Mouse (Mus musculus) limb, embryonic 15.5 days (tissue): ENCODE results near the gene Usp37. TPM values are rescaled to one million over a fixed set of nuclear protein-coding genes. Genes with fewer than 3 reads are reported as not detected.

Experiments
- ATAC-seq: fragments of 200-750 bp; cut with Nextera tagmentation; 2 replicates; pipeline ENCODE4 v1.8.0; 2017; ENCODE audit warnings: low read depth, moderate TSS enrichment; ENCODE audit not compliant: insufficient number of reproducible peaks, low FRiP score, low TSS enrichment
- H3K27ac ChIP-seq: fragments of 300-500 bp; sonication (generic); 2 replicates; pipeline ENCODE4 v1.5.1; 2015; ENCODE audit warnings: moderate library complexity, mild to moderate bottlenecking, inconsistent platforms
- H3K27me3 ChIP-seq: fragments of 300-500 bp; sonication (generic); 2 replicates; pipeline ENCODE4 v1.6.1; 2015; ENCODE audit warnings: inconsistent platforms
- H3K36me3 ChIP-seq: fragments of 300-500 bp; sonication (generic); 2 replicates; pipeline ENCODE4 v1.6.1; 2015; ENCODE audit warnings: inconsistent platforms
- H3K4me1 ChIP-seq: fragments of 300-500 bp; sonication (generic); 2 replicates; pipeline ENCODE4 v1.6.1; 2015; ENCODE audit warnings: inconsistent platforms
- H3K4me2 ChIP-seq: fragments of 300-500 bp; sonication (generic); 2 replicates; pipeline ENCODE4 v1.6.1; 2015; ENCODE audit warnings: mild to moderate bottlenecking, inconsistent platforms
- H3K4me3 ChIP-seq: fragments of 300-500 bp; sonication (generic); 2 replicates; pipeline ENCODE4 v1.5.1; 2015; ENCODE audit warnings: mild to moderate bottlenecking, inconsistent platforms
- H3K9ac ChIP-seq: fragments of 300-500 bp; sonication (generic); 2 replicates; pipeline ENCODE4 v1.6.1; 2015; ENCODE audit warnings: inconsistent platforms
- H3K9me3 ChIP-seq: fragments of 300-500 bp; sonication (generic); 2 replicates; pipeline ENCODE4 v1.6.1; 2016; ENCODE audit warnings: inconsistent platforms
- WGBS: fragments of 180-500 bp; shearing (Covaris S2); methylation state at CpG from one replicate; pipeline ENCODE4 v1.1.7; 2015; 5-methylcytosine and 5-hydroxymethylcytosine counted together
- polyA plus RNA-seq: library from polyadenylated mRNA; unstranded; fragments of >200 nt; fragmentation: Nextera tagmentation; extraction: Ambion mirVana; gene quantifications from 2 replicates; pipeline ENCODE4 v1.2.1, GENCODE M21; 2015

Usp37 gene
- polyA plus RNA-seq, 1 experiment from 2014 or later: 30.5 TPM

DNA sequence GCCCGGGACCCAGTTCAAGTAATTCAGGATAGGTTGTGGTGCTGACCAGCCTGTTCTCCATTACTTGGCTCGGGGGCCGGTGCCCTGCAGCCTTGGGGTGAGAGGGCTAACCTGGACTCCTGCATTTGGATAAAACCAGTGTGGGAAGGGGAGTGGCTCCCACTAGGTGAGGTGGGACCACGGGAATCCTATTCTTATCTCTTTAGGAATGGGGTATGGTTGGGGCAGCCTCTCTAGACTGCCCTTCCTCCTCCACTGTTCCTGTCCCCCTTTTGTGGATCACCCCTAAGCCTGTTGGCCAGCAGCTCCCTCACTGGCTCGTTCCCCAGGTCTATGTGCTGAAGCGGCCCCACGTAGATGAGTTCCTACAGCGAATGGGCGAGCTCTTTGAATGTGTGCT, 149.8 kb downstream of the Usp37 start:
- no peak overlapping the region for H3K4me3 ChIP-seq
- no peak overlapping the region for H3K4me2 ChIP-seq
- ATAC-seq: no peak
- no peak overlapping the region for H3K27ac ChIP-seq
- no peaks in the 10 kb centered on the region for H3K9me3 ChIP-seq
- no peaks in the 10 kb centered on the region for H3K27me3 ChIP-seq
- H3K36me3 ChIP-seq: peaks cover 24% of the 10 kb centered on the region
- H3K9ac ChIP-seq: no peak overlapping the region
- 85% methylated on average over 9 of the region's 9 CpGs for WGBS
- peaks cover 60% of the 10 kb centered on the region for H3K4me1 ChIP-seq

GRCm38 (mm10) chr1:74393697-74394096, 150.4 kb downstream of the Usp37 start:
- ATAC-seq: no peak
- WGBS: 90% methylated on average over 9 of the region's 9 CpGs
- Histone ChIP-seq H3K4me3 (no peak overlapping the region), H3K27ac (peak overlapping the region; percentile 99; the same call in 1 of the 2 replicates), H3K27me3 (no peaks in the 10 kb centered on the region), H3K4me2 (peak overlapping the region; percentile 74; the same call in 1 of the 2 replicates), H3K4me1 (peaks cover 64% of the 10 kb centered on the region), H3K36me3 (peaks cover 24% of the 10 kb centered on the region), H3K9ac (no peak overlapping the region), H3K9me3 (no peaks in the 10 kb centered on the region)

GRCm38 (mm10) chr1:74393010-74393409, 151.1 kb downstream of the Usp37 start:
- ATAC-seq: no peak
- Histone ChIP-seq H3K4me1 (peaks cover 66% of the 10 kb centered on the region), H3K9ac (peak overlapping the region; percentile 95), H3K36me3 (peaks cover 24% of the 10 kb centered on the region), H3K27ac (peak overlapping the region; percentile 99), H3K4me3 (peak overlapping the region; percentile 95), H3K4me2 (peak overlapping the region; percentile 74), H3K9me3 (no peaks in the 10 kb centered on the region), H3K27me3 (no peaks in the 10 kb centered on the region)
- WGBS: 38% methylated on average over 7 of the region's 7 CpGs

- peaks cover 24% of the 10 kb centered on the region for H3K36me3 ChIP-seq
- H3K4me2 ChIP-seq: peak overlapping the region; percentile 74
- H3K4me3 ChIP-seq: peak overlapping the region; percentile 95
- peak overlapping the region; percentile 99 for H3K27ac ChIP-seq
- no peaks in the 10 kb centered on the region for H3K9me3 ChIP-seq
- ATAC-seq: no peak
- H3K27me3 ChIP-seq: no peaks in the 10 kb centered on the region
- 1% methylated on average over 16 of the region's 16 CpGs for WGBS
- H3K9ac ChIP-seq: peak overlapping the region; percentile 95
- peaks cover 66% of the 10 kb centered on the region for H3K4me1 ChIP-seq
Observed at GRCm38 (mm10) chr1:74392446-74392994, 151.6 kb downstream of the Usp37 start.

GRCm38 (mm10) chr1:74391844-74392441, 152.1 kb downstream of the Usp37 start:
- peaks cover 24% of the 10 kb centered on the region for H3K36me3 ChIP-seq
- H3K4me2 ChIP-seq: peak overlapping the region; percentile 74
- H3K9ac ChIP-seq: peak overlapping the region; percentile 95
- peak overlapping the region; percentile 99 for H3K27ac ChIP-seq
- under 1% methylated on average over 60 of the region's 63 CpGs for WGBS
- H3K9me3 ChIP-seq: no peaks in the 10 kb centered on the region
- peaks cover 63% of the 10 kb centered on the region for H3K4me1 ChIP-seq
- no peaks in the 10 kb centered on the region for H3K27me3 ChIP-seq
- ATAC-seq: 0 out of 2 replicates have a peak, but pooled peaks have one; percentile 2
- peak overlapping the region; percentile 95 for H3K4me3 ChIP-seq

GRCm38 (mm10) chr1:74390924-74391748, 152.9 kb downstream of the Usp37 start, which contains the start of gene Ctdsp1:
TSS of gene Ctdsp1 (plus strand) at chr1:74391509.
- ATAC-seq: peak; percentile 79
- Histone ChIP-seq H3K9me3 (no peaks in the 10 kb centered on the region), H3K4me1 (peaks cover 61% of the 10 kb centered on the region), H3K4me3 (peak within 1 kb of the TSS; percentile 95), H3K9ac (peak within 1 kb of the TSS; percentile 95), H3K27me3 (no peaks in the 10 kb centered on the region), H3K27ac (peak within 1 kb of the TSS; percentile 99), H3K36me3 (peaks cover 24% of the 10 kb centered on the region), H3K4me2 (peak within 1 kb of the TSS; percentile 74)
- 2% methylated on average over 49 of the region's 51 CpGs for WGBS

- Histone ChIP-seq H3K4me1 (peaks cover 61% of the 10 kb centered on the region), H3K36me3 (peaks cover 23% of the 10 kb centered on the region), H3K9me3 (no peaks in the 10 kb centered on the region), H3K4me2 (peak overlapping the region; percentile 74), H3K9ac (no peak overlapping the region), H3K27ac (peak overlapping the region; percentile 99), H3K4me3 (peak overlapping the region; percentile 95), H3K27me3 (no peaks in the 10 kb centered on the region)
- ATAC-seq: peak; percentile 7; the same call in 1 of the 2 replicates
- WGBS: 3% methylated on average over 21 of the region's 21 CpGs
Observed at GRCm38 (mm10) chr1:74390287-74390906, 153.7 kb downstream of the Usp37 start.

DNA sequence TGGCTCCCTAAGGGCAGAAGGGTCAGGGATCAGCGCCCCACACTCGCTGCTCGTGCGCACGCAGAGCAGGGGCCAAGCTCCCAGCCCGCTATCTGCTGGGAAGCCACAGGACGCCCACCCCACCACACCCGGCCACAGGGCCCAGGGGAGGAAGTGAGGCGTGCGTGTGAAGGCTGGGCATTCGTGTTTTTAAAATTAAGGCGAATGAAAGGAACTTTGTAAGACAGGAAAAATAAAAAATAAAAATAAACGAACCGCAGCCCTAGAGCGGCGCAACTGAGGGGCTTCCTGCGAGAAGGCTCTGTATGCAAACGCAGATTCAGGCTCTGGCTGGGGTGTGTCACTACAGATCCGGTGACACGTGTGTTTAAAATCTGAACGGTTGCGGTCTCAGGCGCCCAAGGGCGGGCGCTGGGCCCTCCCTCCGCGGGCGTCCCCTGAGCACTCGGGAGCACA, 154.2 kb downstream of the Usp37 start:
- H3K4me3 ChIP-seq: peak overlapping the region; percentile 95
- no peaks in the 10 kb centered on the region for H3K27me3 ChIP-seq
- 4% methylated on average over 29 of the region's 29 CpGs for WGBS
- peak; percentile 4 for ATAC-seq
- no peaks in the 10 kb centered on the region for H3K9me3 ChIP-seq
- H3K9ac ChIP-seq: no peak overlapping the region
- peak overlapping the region; percentile 74 for H3K4me2 ChIP-seq
- peaks cover 18% of the 10 kb centered on the region for H3K36me3 ChIP-seq
- H3K27ac ChIP-seq: peak overlapping the region; percentile 99
- peaks cover 61% of the 10 kb centered on the region for H3K4me1 ChIP-seq

GRCm38 (mm10) chr1:74388398-74388920, 155.6 kb downstream of the Usp37 start:
- Histone ChIP-seq H3K27ac (peak overlapping the region; percentile 99), H3K36me3 (0 out of 2 replicates have a peak, but pooled peaks cover 4% of the 10 kb centered on the region), H3K4me2 (no peak overlapping the region), H3K9me3 (no peaks in the 10 kb centered on the region), H3K4me3 (no peak overlapping the region), H3K4me1 (peaks cover 47% of the 10 kb centered on the region), H3K9ac (no peak overlapping the region), H3K27me3 (no peaks in the 10 kb centered on the region)
- ATAC-seq: no peak
- 74% methylated on average over 7 of the region's 7 CpGs for WGBS

DNA sequence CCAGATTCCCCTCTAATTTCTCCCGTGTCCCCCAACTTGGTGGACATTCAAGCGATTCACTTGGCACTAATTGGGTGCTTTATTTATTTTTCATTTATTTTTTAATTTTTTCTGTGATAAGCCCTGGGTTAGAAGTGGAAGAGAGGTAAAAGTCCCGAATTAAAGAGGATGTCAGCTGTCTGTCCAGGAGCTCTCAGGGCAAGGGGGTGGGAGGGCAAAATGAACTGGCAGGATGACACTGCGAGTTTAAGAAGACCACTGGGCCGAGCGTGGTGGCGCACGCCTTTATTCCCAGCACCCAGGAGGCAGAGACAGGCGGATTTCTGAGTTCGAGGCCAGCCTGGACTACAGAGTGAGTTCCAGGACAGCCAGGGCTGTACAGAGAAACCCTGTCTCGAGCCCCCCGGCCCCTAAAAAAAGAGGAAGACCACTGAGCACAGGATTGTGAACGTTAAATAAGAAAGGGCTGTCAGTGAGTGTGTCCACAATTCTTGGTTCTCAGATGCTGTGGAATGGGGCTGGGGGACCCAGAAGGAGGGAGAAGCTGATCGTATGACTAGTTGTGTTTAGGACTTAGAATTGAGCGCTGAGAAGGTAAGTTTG, 156.6 kb downstream of the Usp37 start:
- Histone ChIP-seq H3K4me2 (peak overlapping the region; percentile 67), H3K9me3 (no peaks in the 10 kb centered on the region), H3K36me3 (no peaks in the 10 kb centered on the region), H3K9ac (0 out of 2 replicates have a peak overlapping the region, but pooled peaks have one; percentile 41), H3K27me3 (no peaks in the 10 kb centered on the region), H3K27ac (peak overlapping the region; percentile 99), H3K4me1 (peaks cover 37% of the 10 kb centered on the region), H3K4me3 (peak overlapping the region; percentile 55)
- WGBS: 45% methylated on average over 15 of the region's 15 CpGs
- ATAC-seq: no peak
